Mouse (Mus musculus) liver, embryonic 15.5 days (tissue): ENCODE measurements at regions not wholly inside any gene's neighbourhood (a gene's known extent, or its start where the extent isn't known, plus 50 kb on each side); places are given as distances from the start of the nearest gene placed in this dataset.

ENCODE experiments used
- ATAC-seq: fragments of 200-750 bp; cut with Nextera tagmentation; 2 replicates; pipeline ENCODE4 v1.8.0; 2017; ENCODE audit warnings: moderate number of reproducible peaks, mild to moderate bottlenecking, moderate library complexity; ENCODE audit not compliant: insufficient read depth
- H3K27ac ChIP-seq: fragments of 300-500 bp; sonication (generic); replicated peaks from 2 replicates; pipeline ENCODE4 v1.5.1; 2015; ENCODE audit warnings: mild to moderate bottlenecking, inconsistent platforms
- H3K27me3 ChIP-seq: fragments of 300-500 bp; sonication (generic); 2 replicates; pipeline ENCODE4 v1.6.1; 2015; ENCODE audit warnings: mild to moderate bottlenecking, inconsistent platforms
- H3K36me3 ChIP-seq: fragments of 300-500 bp; sonication (generic); replicated peaks from 2 replicates; pipeline ENCODE4 v1.6.1; 2015; ENCODE audit warnings: moderate library complexity, mild to moderate bottlenecking, inconsistent platforms
- H3K4me1 ChIP-seq: fragments of 300-500 bp; sonication (generic); replicated peaks from 2 replicates; pipeline ENCODE4 v1.6.1; 2015; ENCODE audit warnings: inconsistent platforms
- H3K4me2 ChIP-seq: fragments of 300-500 bp; sonication (generic); 2 replicates; pipeline ENCODE4 v1.6.1; 2015; ENCODE audit warnings: moderate library complexity, mild to moderate bottlenecking, inconsistent platforms
- H3K4me3 ChIP-seq: fragments of 300-500 bp; sonication (generic); replicated peaks from 2 replicates; pipeline ENCODE4 v1.5.1; 2015; ENCODE audit warnings: mild to moderate bottlenecking, inconsistent platforms
- H3K9ac ChIP-seq: fragments of 300-500 bp; sonication (generic); 2 replicates; pipeline ENCODE4 v1.6.1; 2015; ENCODE audit warnings: moderate library complexity, mild to moderate bottlenecking, inconsistent platforms
- H3K9me3 ChIP-seq: fragments of 300-500 bp; sonication (generic); replicated peaks from 2 replicates; pipeline ENCODE4 v1.6.1; 2016; ENCODE audit warnings: inconsistent platforms
- WGBS: fragments of 180-500 bp; shearing (Covaris S2); methylation state at CpG from one replicate; pipeline ENCODE4 v1.1.7; 2015; ENCODE audit warnings: mixed read lengths; ENCODE audit not compliant: insufficient replicate concordance; 5-methylcytosine and 5-hydroxymethylcytosine counted together

DNA sequence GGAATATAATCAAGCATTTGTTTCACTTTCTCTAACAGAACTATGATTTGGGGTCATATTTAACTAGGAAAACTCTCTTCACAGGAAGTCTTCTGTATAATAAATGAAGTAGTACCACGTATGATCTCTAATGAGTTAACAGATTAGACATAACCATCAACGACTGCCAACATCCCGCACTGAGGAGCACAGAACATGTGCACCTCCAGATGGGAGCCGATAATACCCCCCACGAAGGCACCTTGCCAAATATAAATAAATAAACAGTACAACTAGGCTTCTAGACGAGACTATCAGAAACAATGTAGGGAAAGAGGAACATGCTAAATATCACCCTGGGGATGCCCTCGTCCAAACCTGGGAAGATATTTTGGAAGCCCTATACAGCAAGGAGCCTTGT is 114.8 kb upstream of the Cited2 start:
- no peak overlapping the region for H3K4me3 ChIP-seq
- no peak overlapping the region for H3K4me2 ChIP-seq
- no peak overlapping the region for H3K27ac ChIP-seq
- no peak overlapping the region for H3K9ac ChIP-seq
- no peaks in the 10 kb centered on the region for H3K4me1 ChIP-seq
- 59% methylated on average over 7 of the region's 7 CpGs for WGBS
- ATAC-seq: no peak
- no peaks in the 10 kb centered on the region for H3K27me3 ChIP-seq
- H3K36me3 ChIP-seq: no peaks in the 10 kb centered on the region
- H3K9me3 ChIP-seq: no peaks in the 10 kb centered on the region

- Histone ChIP-seq H3K4me2 (no peak overlapping the region), H3K27me3 (no peaks in the 10 kb centered on the region), H3K4me1 (no peaks in the 10 kb centered on the region), H3K27ac (no peak overlapping the region), H3K36me3 (no peaks in the 10 kb centered on the region), H3K9me3 (no peaks in the 10 kb centered on the region), H3K9ac (no peak overlapping the region), H3K4me3 (no peak overlapping the region)
- no peak for ATAC-seq
- WGBS: 68% methylated on average over 7 of the region's 7 CpGs
Measured at GRCm38 (mm10) chr10:17610592-17610991, 112.4 kb upstream of the Cited2 start.

DNA sequence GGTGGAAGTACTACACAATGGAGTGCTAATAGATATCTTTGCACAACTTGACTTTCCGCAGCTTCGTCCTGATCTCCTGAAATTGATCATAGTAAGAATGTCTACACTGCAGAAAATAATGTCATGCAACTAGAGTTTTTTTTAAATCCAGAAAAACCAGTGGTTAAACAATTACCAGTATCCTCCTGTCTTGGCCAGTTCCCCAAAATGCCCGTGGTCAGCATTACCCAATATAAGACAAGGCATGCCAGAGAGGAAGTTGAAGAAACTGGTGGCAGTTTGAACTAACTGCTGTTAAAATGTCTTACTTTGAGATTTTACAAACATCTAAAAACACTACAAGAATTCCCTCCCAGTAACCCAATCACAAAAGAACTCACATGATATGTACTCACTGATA is 109.7 kb upstream of the Cited2 start:
- H3K4me3 ChIP-seq: no peak overlapping the region
- H3K9ac ChIP-seq: no peak overlapping the region
- 53% methylated on average over 3 of the region's 3 CpGs for WGBS
- no peak overlapping the region for H3K4me2 ChIP-seq
- no peak overlapping the region for H3K27ac ChIP-seq
- H3K36me3 ChIP-seq: no peaks in the 10 kb centered on the region
- H3K27me3 ChIP-seq: no peaks in the 10 kb centered on the region
- H3K9me3 ChIP-seq: no peaks in the 10 kb centered on the region
- no peak for ATAC-seq
- H3K4me1 ChIP-seq: no peaks in the 10 kb centered on the region

DNA sequence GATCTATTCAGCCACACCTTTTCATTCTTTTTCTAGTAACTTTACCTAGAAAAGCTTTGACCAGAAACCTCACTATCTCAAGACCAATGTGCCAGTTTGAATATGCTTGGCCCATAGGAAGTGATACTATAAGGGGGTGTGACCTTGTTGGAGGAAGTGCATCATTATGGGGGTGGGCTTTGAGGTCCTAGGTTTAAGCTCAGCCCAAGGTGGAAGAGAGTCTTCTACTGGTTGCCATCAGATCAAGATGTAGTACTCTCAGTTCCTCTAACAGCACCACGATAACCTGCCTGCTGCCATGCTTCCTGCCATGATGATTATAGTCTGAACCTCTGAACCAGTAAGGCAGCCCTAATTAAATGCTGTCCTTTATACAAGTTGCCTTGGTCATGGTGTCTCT is 105.0 kb upstream of the Cited2 start:
- 48% methylated on average over 1 of the region's 1 CpGs for WGBS
- Histone ChIP-seq H3K36me3 (no peaks in the 10 kb centered on the region), H3K27me3 (no peaks in the 10 kb centered on the region), H3K4me3 (no peak overlapping the region), H3K9ac (no peak overlapping the region), H3K4me1 (no peaks in the 10 kb centered on the region), H3K9me3 (no peaks in the 10 kb centered on the region), H3K27ac (no peak overlapping the region), H3K4me2 (no peak overlapping the region)
- no peak for ATAC-seq

DNA sequence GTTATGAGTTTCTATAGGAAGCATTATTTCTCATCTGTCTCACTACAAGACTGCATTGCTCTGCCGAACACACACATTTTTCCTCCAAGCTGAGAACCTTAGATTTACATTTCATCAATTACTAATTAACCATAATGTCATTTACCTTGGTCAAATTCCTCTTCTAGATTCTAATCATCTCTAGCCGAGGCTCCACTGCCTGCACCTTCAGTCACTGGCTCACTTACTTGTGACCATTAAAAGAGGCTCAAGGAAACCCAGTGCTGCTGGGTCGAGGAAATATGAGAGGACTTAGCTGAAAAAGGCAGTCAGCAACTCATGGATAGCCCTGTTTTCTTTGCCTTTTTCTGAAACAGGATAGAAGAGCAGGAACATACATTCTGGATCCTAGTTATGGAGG is 103.4 kb upstream of the Cited2 start:
- no peak overlapping the region for H3K27ac ChIP-seq
- no peak for ATAC-seq
- no peaks in the 10 kb centered on the region for H3K9me3 ChIP-seq
- WGBS: 45% methylated on average over 3 of the region's 3 CpGs
- no peak overlapping the region for H3K4me2 ChIP-seq
- H3K4me3 ChIP-seq: no peak overlapping the region
- no peaks in the 10 kb centered on the region for H3K4me1 ChIP-seq
- H3K9ac ChIP-seq: no peak overlapping the region
- H3K36me3 ChIP-seq: no peaks in the 10 kb centered on the region
- H3K27me3 ChIP-seq: no peaks in the 10 kb centered on the region

DNA sequence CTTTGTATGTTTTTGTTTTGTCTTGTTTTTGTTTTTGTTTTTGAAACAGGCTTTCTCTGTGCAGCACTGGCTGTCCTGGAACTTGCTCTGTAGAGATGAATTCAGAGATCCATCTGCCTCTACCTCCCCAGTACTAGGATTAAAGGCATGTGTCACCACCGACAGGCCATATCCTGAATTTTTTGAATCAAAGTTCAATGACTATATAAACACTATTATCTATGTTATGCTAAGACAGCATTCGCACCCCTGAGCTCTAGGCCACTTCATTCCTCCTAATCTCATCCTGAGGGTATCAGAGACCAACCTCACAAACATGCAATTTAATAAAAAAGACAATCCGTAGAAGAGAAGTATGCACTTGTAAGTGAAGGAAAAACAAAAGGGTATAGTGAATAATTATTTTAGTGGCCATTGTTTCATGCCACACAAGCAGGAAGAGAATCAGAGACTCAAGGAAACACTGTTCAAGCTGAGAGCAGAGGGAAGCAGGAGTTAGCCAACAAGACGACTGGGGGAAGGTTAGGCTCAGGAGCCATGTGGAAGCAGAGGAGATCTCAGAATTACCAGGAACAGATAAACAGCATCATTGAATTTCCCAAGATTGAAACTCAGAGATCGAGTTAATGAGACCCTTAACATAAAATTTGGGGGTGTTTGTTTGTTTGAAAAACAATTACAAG is 101.2 kb upstream of the Cited2 start:
- no peaks in the 10 kb centered on the region for H3K9me3 ChIP-seq
- H3K27ac ChIP-seq: no peak overlapping the region
- no peaks in the 10 kb centered on the region for H3K4me1 ChIP-seq
- no peak overlapping the region for H3K4me3 ChIP-seq
- H3K27me3 ChIP-seq: no peaks in the 10 kb centered on the region
- H3K4me2 ChIP-seq: no peak overlapping the region
- H3K9ac ChIP-seq: no peak overlapping the region
- 48% methylated on average over 5 of the region's 5 CpGs for WGBS
- no peaks in the 10 kb centered on the region for H3K36me3 ChIP-seq
- ATAC-seq: no peak

DNA sequence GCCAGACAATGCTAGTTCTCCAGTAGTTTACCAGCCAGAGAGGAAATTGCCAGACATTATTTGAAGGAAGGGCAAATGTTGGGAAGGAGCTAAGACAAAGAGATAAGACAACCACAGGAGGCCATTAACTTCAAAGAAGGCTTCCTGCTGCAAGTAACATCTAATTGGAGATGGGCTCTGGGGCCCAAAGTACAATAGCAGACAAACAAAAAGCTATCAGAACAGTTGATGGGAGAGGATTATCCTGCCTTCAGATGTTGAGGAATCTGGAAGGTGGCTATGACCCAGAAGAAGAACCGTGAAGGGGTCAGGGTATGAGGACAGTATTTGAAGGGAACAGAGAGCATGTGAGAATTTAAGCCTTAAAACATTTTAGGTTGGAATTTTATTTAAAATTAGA is 100.2 kb upstream of the Cited2 start:
- H3K9ac ChIP-seq: no peak overlapping the region
- H3K27me3 ChIP-seq: no peaks in the 10 kb centered on the region
- no peaks in the 10 kb centered on the region for H3K36me3 ChIP-seq
- no peak overlapping the region for H3K4me3 ChIP-seq
- ATAC-seq: no peak
- no peak overlapping the region for H3K4me2 ChIP-seq
- no peaks in the 10 kb centered on the region for H3K9me3 ChIP-seq
- H3K27ac ChIP-seq: no peak overlapping the region
- H3K4me1 ChIP-seq: no peaks in the 10 kb centered on the region
- 64% methylated on average over 1 of the region's 1 CpGs for WGBS

GRCm38 (mm10) chr10:17629709-17630108 is 93.3 kb upstream of the Cited2 start:
- WGBS: 31% methylated on average over 3 of the region's 3 CpGs
- no peak overlapping the region for H3K4me2 ChIP-seq
- H3K9ac ChIP-seq: no peak overlapping the region
- no peak overlapping the region for H3K4me3 ChIP-seq
- H3K9me3 ChIP-seq: no peaks in the 10 kb centered on the region
- H3K4me1 ChIP-seq: 0 out of 2 replicates have a peak, but pooled peaks cover 2% of the 10 kb centered on the region
- ATAC-seq: no peak
- H3K36me3 ChIP-seq: no peaks in the 10 kb centered on the region
- H3K27ac ChIP-seq: no peak overlapping the region
- no peaks in the 10 kb centered on the region for H3K27me3 ChIP-seq

GRCm38 (mm10) chr10:17630861-17631581 is 92.0 kb upstream of the Cited2 start:
- no peaks in the 10 kb centered on the region for H3K9me3 ChIP-seq
- H3K27ac ChIP-seq: no peak overlapping the region
- 67% methylated on average over 4 of the region's 4 CpGs for WGBS
- ATAC-seq: no peak
- no peaks in the 10 kb centered on the region for H3K27me3 ChIP-seq
- no peak overlapping the region for H3K4me3 ChIP-seq
- H3K4me2 ChIP-seq: no peak overlapping the region
- 0 out of 2 replicates have a peak, but pooled peaks cover 2% of the 10 kb centered on the region for H3K4me1 ChIP-seq
- no peak overlapping the region for H3K9ac ChIP-seq
- H3K36me3 ChIP-seq: no peaks in the 10 kb centered on the region

GRCm38 (mm10) chr10:17631817-17632216 is 91.2 kb upstream of the Cited2 start:
- ATAC-seq: no peak
- H3K27me3 ChIP-seq: no peaks in the 10 kb centered on the region
- H3K4me1 ChIP-seq: 0 out of 2 replicates have a peak, but pooled peaks cover 2% of the 10 kb centered on the region
- no peak overlapping the region for H3K4me3 ChIP-seq
- H3K9me3 ChIP-seq: no peaks in the 10 kb centered on the region
- H3K27ac ChIP-seq: no peak overlapping the region
- no peaks in the 10 kb centered on the region for H3K36me3 ChIP-seq
- 41% methylated on average over 5 of the region's 5 CpGs for WGBS
- H3K9ac ChIP-seq: no peak overlapping the region
- no peak overlapping the region for H3K4me2 ChIP-seq

DNA sequence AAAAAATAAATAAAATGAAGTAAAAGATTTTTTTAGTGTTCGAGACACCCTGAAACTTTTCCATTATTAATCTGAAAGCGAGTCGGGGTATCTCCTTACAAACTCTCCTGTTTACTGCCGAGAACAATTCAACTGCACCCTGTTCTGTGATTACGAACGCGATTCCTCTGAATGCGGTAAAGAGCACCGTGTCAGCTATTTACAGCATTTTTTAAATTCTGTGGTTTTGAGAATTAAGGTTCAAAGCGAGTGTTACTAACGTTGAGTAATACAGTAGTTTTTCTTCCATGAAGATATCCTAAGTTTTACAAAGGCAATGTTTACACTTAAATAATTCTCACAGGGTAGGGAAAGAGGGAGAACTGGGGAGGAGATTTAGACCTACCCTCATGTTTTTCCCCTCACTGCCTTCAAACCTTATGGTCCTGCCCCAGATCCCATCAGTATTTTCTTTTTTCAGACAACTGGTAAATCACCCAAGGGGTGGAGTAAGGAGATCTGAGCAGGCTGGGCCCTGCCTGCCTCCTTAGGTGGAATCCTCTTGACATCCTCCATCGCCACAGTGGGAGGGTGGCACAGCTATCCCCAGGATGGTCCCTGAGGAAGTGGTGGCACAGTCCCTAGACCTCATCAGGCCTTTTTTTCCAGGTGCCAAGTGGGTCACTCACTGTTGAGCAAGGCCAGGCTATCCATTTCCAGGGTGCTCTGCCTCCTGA is 89.9 kb upstream of the Cited2 start:
- H3K27ac ChIP-seq: no peak overlapping the region
- ATAC-seq: no peak
- no peak overlapping the region for H3K4me2 ChIP-seq
- H3K36me3 ChIP-seq: no peaks in the 10 kb centered on the region
- H3K9me3 ChIP-seq: no peaks in the 10 kb centered on the region
- WGBS: 78% methylated on average over 12 of the region's 12 CpGs
- no peak overlapping the region for H3K9ac ChIP-seq
- no peaks in the 10 kb centered on the region for H3K27me3 ChIP-seq
- no peak overlapping the region for H3K4me3 ChIP-seq
- H3K4me1 ChIP-seq: 0 out of 2 replicates have a peak, but pooled peaks cover 2% of the 10 kb centered on the region
